Mouse (Mus musculus): Measurements from ENCODE around the gene Nol3.

Gene Nol3

GRCm38 (mm10) chr8:105310118-105310517 lies 34.2 kb downstream of the Nol3 start:
- DNase-seq, result peak; percentile 38

- no peak for DNase-seq
Measured at GRCm38 (mm10) chr8:105311718-105312117, 35.8 kb downstream of the Nol3 start.

- peak; percentile 40 for DNase-seq
Measured at GRCm38 (mm10) chr8:105312891-105313481, 37.0 kb downstream of the Nol3 start.

- peak; percentile 25 for DNase-seq
Measured at GRCm38 (mm10) chr8:105313622-105314402, 37.9 kb downstream of the Nol3 start.

GRCm38 (mm10) chr8:105315073-105315769 lies 39.3 kb downstream of the Nol3 start:
- DNase-seq, result peak; percentile 58

- no peak for DNase-seq
Measured at GRCm38 (mm10) chr8:105317941-105318340, 42.0 kb downstream of the Nol3 start.

GRCm38 (mm10) chr8:105318662-105319190 lies 42.8 kb downstream of the Nol3 start:
- DNase-seq, result no peak

GRCm38 (mm10) chr8:105323183-105323582 lies 47.2 kb downstream of the Nol3 start:
- DNase-seq, result no peak

GRCm38 (mm10) chr8:105325641-105326093 lies 49.7 kb downstream of the Nol3 start:
- peak; percentile 43 for DNase-seq

GRCm38 (mm10) chr8:105326141-105326672 lies 50.3 kb downstream of the Nol3 start, which contains the start of the genes Lrrc29 and Tmem208:
TSS of gene Lrrc29 (minus strand) at chr8:105326278.
TSS of gene Tmem208 (plus strand) at chr8:105326354.
- peak; percentile 97 for DNase-seq

GRCm38 (mm10) chr8:105326968-105327367 lies 51.0 kb downstream of the Nol3 start:
- DNase-seq, result no peak

GRCm38 (mm10) chr8:105330325-105330724 lies 54.4 kb downstream of the Nol3 start:
- DNase-seq, result no peak

- no peak for DNase-seq
Measured at GRCm38 (mm10) chr8:105331469-105331868, 55.5 kb downstream of the Nol3 start.
